Mouse (Mus musculus) erythroblast, embryonic 14.5 days (primary cell): ENCODE results near the gene Pdzrn3. TPM values are rescaled to one million over a fixed set of nuclear protein-coding genes. Genes with fewer than 3 reads are reported as not detected.

ENCODE experiments used
- H3K27me3 ChIP-seq: 2 replicates; pipeline ENCODE4 v1.6.1; 2012; ENCODE audit warnings: inconsistent platforms; ENCODE audit not compliant: control insufficient read depth
- H3K36me3 ChIP-seq: 2 replicates; pipeline ENCODE4 v1.6.1; 2012; ENCODE audit warnings: mild to moderate bottlenecking, inconsistent platforms; ENCODE audit not compliant: control insufficient read depth
- H3K4me1 ChIP-seq: 2 replicates; pipeline ENCODE4 v1.6.1; 2012; ENCODE audit warnings: inconsistent platforms; ENCODE audit not compliant: control insufficient read depth
- H3K4me3 ChIP-seq: replicated peaks from 2 replicates; pipeline ENCODE3; 2012; ENCODE audit warnings: moderate library complexity, mild to moderate bottlenecking, inconsistent platforms
- H3K9me3 ChIP-seq: 2 replicates; pipeline ENCODE4 v1.6.1; 2012; ENCODE audit warnings: low read length, inconsistent platforms, mixed read lengths; ENCODE audit not compliant: control insufficient read depth
- GATA1 ChIP-seq: IDR thresholded peaks from 2 replicates; pipeline ENCODE4 v1.6.1; 2012; ENCODE audit warnings: low read length, inconsistent platforms, mixed read lengths
- TAL1 ChIP-seq: IDR thresholded peaks from 3 replicates; pipeline ENCODE4 v1.6.1; 2012; ENCODE audit warnings: low read length, inconsistent platforms, mixed read lengths
- polyA plus RNA-seq: library from polyadenylated mRNA; stranded (reverse); fragments of >175 nt; gene quantifications from 2 replicates; pipeline ENCODE4 v1.2.3, GENCODE M21; 2012

Gene Pdzrn3
- polyA plus RNA-seq, 1 experiment = not detected

GRCm38 (mm10) chr6:101218197-101218596 is 159.5 kb downstream of the Pdzrn3 start:
- H3K27me3 ChIP-seq = no peaks in the 10 kb centered on the region
- H3K4me1 ChIP-seq = no peaks in the 10 kb centered on the region
- no peaks in the 10 kb centered on the region for H3K9me3 ChIP-seq
- H3K4me3 ChIP-seq = no peak overlapping the region
- no peak for TF ChIP-seq TAL1
- no peak for TF ChIP-seq GATA1
- no peaks in the 10 kb centered on the region for H3K36me3 ChIP-seq

GRCm38 (mm10) chr6:101217756-101218155 is 159.9 kb downstream of the Pdzrn3 start:
- Histone ChIP-seq H3K36me3 (no peaks in the 10 kb centered on the region), H3K27me3 (no peaks in the 10 kb centered on the region), H3K4me3 (no peak overlapping the region), H3K4me1 (no peaks in the 10 kb centered on the region), H3K9me3 (no peaks in the 10 kb centered on the region)
- TF ChIP-seq GATA1 (no peak), TAL1 (no peak)

- no peak for TF ChIP-seq TAL1
- no peak for TF ChIP-seq GATA1
- no peaks in the 10 kb centered on the region for H3K4me1 ChIP-seq
- no peaks in the 10 kb centered on the region for H3K9me3 ChIP-seq
- H3K4me3 ChIP-seq = no peak overlapping the region
- no peaks in the 10 kb centered on the region for H3K27me3 ChIP-seq
- no peaks in the 10 kb centered on the region for H3K36me3 ChIP-seq
Observed at GRCm38 (mm10) chr6:101215436-101215791, 162.3 kb downstream of the Pdzrn3 start.

GRCm38 (mm10) chr6:101214734-101215435 is 162.8 kb downstream of the Pdzrn3 start:
- H3K27me3 ChIP-seq = no peaks in the 10 kb centered on the region
- no peaks in the 10 kb centered on the region for H3K4me1 ChIP-seq
- TF ChIP-seq GATA1 (no peak), TAL1 (no peak)
- H3K9me3 ChIP-seq = no peaks in the 10 kb centered on the region
- H3K4me3 ChIP-seq = no peak overlapping the region
- H3K36me3 ChIP-seq = no peaks in the 10 kb centered on the region

GRCm38 (mm10) chr6:101213066-101213465 is 164.6 kb downstream of the Pdzrn3 start:
- H3K27me3 ChIP-seq = no peaks in the 10 kb centered on the region
- H3K4me1 ChIP-seq = no peaks in the 10 kb centered on the region
- no peaks in the 10 kb centered on the region for H3K9me3 ChIP-seq
- no peak for TF ChIP-seq TAL1
- no peak for TF ChIP-seq GATA1
- no peaks in the 10 kb centered on the region for H3K36me3 ChIP-seq
- H3K4me3 ChIP-seq = no peak overlapping the region

GRCm38 (mm10) chr6:101212086-101212485 is 165.6 kb downstream of the Pdzrn3 start:
- no peaks in the 10 kb centered on the region for H3K36me3 ChIP-seq
- no peaks in the 10 kb centered on the region for H3K9me3 ChIP-seq
- H3K4me3 ChIP-seq = no peak overlapping the region
- H3K4me1 ChIP-seq = no peaks in the 10 kb centered on the region
- no peaks in the 10 kb centered on the region for H3K27me3 ChIP-seq
- TF ChIP-seq GATA1 (no peak), TAL1 (no peak)

GRCm38 (mm10) chr6:101211361-101211841 is 166.3 kb downstream of the Pdzrn3 start:
- no peaks in the 10 kb centered on the region for H3K36me3 ChIP-seq
- no peak for TF ChIP-seq TAL1
- no peak for TF ChIP-seq GATA1
- H3K4me1 ChIP-seq = no peaks in the 10 kb centered on the region
- no peaks in the 10 kb centered on the region for H3K9me3 ChIP-seq
- H3K4me3 ChIP-seq = no peak overlapping the region
- no peaks in the 10 kb centered on the region for H3K27me3 ChIP-seq

- Histone ChIP-seq H3K36me3 (no peaks in the 10 kb centered on the region), H3K4me1 (no peaks in the 10 kb centered on the region), H3K4me3 (no peak overlapping the region), H3K27me3 (peaks cover 7% of the 10 kb centered on the region), H3K9me3 (no peaks in the 10 kb centered on the region)
- no peak for TF ChIP-seq GATA1
- no peak for TF ChIP-seq TAL1
Observed at GRCm38 (mm10) chr6:101198943-101199298, 178.8 kb downstream of the Pdzrn3 start.

- Histone ChIP-seq H3K27me3 (peaks cover 7% of the 10 kb centered on the region), H3K36me3 (no peaks in the 10 kb centered on the region), H3K4me1 (no peaks in the 10 kb centered on the region), H3K9me3 (no peaks in the 10 kb centered on the region), H3K4me3 (no peak overlapping the region)
- TF ChIP-seq GATA1 (no peak), TAL1 (no peak)
Observed at GRCm38 (mm10) chr6:101198284-101198942, 179.3 kb downstream of the Pdzrn3 start.

- Histone ChIP-seq H3K36me3 (no peaks in the 10 kb centered on the region), H3K27me3 (peaks cover 7% of the 10 kb centered on the region), H3K4me3 (no peak overlapping the region), H3K9me3 (no peaks in the 10 kb centered on the region), H3K4me1 (no peaks in the 10 kb centered on the region)
- no peak for TF ChIP-seq GATA1
Observed at GRCm38 (mm10) chr6:101197642-101198041, 180.1 kb downstream of the Pdzrn3 start.
